Mouse (Mus musculus) liver, embryonic 13.5 days (tissue): ENCODE data around the gene Hebp2. TPM values are rescaled to one million over a fixed set of nuclear protein-coding genes. Genes with fewer than 3 reads are reported as not detected.
A peak's percentile ranks its signal among the peaks of the same experiment; 100 is the strongest.
"Not testable (repeated sequence)": the region's sequence is repeated elsewhere in the genome, so short reads cannot be mapped to it uniquely, and the experiment has no call there.

Experiments used
- ATAC-seq: fragments of 200-750 bp; cut with Nextera tagmentation; 2 replicates; pipeline ENCODE4 v1.8.0; 2017; ENCODE audit warnings: low read depth, mild to moderate bottlenecking, moderate number of reproducible peaks, moderate library complexity
- DNase-seq: peaks from one replicate; pipeline ENCODE4 v3.0.0; 2022
- H3K27ac ChIP-seq: fragments of 300-500 bp; sonication (generic); 2 replicates; pipeline ENCODE4 v1.5.1; 2015; ENCODE audit warnings: moderate library complexity, mild to moderate bottlenecking, inconsistent platforms
- H3K27me3 ChIP-seq: fragments of 300-500 bp; sonication (generic); 2 replicates; pipeline ENCODE4 v1.6.1; 2015; ENCODE audit warnings: mild to moderate bottlenecking, inconsistent platforms
- H3K36me3 ChIP-seq: fragments of 300-500 bp; sonication (generic); 2 replicates; pipeline ENCODE4 v1.6.1; 2015; ENCODE audit warnings: mild to moderate bottlenecking, inconsistent platforms
- H3K4me1 ChIP-seq: fragments of 300-500 bp; sonication (generic); replicated peaks from 2 replicates; pipeline ENCODE4 v1.6.1; 2015; ENCODE audit warnings: inconsistent platforms
- H3K4me2 ChIP-seq: fragments of 300-500 bp; sonication (generic); 2 replicates; pipeline ENCODE4 v1.6.1; 2015; ENCODE audit warnings: inconsistent platforms, mild to moderate bottlenecking, moderate library complexity
- H3K4me3 ChIP-seq: fragments of 300-500 bp; sonication (generic); replicated peaks from 2 replicates; pipeline ENCODE4 v1.5.1; 2015; ENCODE audit warnings: mild to moderate bottlenecking, inconsistent platforms
- H3K9ac ChIP-seq: fragments of 300-500 bp; sonication (generic); 2 replicates; pipeline ENCODE4 v1.6.1; 2015; ENCODE audit warnings: mild to moderate bottlenecking, inconsistent platforms
- H3K9me3 ChIP-seq: fragments of 300-500 bp; sonication (generic); replicated peaks from 2 replicates; pipeline ENCODE4 v1.6.1; 2016; ENCODE audit warnings: inconsistent platforms
- whole genome bisulfite sequencing: fragments of 180-500 bp; shearing (Covaris S2); methylation state at CpG from one replicate; pipeline ENCODE4 v1.1.7; 2015; ENCODE audit not compliant: insufficient replicate concordance; 5-methylcytosine and 5-hydroxymethylcytosine counted together
- polyA plus RNA-seq: library from polyadenylated mRNA; unstranded; fragments of >200 nt; fragmentation: Nextera tagmentation; extraction: Ambion mirVana; gene quantifications from 2 replicates; pipeline ENCODE4 v1.2.1, GENCODE M21; 2015

Hebp2 gene
- 2.0 and 3.0 TPM in 2 replicates for polyA plus RNA-seq

- DNase-seq (peak; percentile 34), ATAC-seq (peak; percentile 85)
- H3K27ac ChIP-seq = no peak within 1 kb of the TSS
- peak within 1 kb of the TSS; percentile 47 for H3K9ac ChIP-seq
- peak within 1 kb of the TSS; percentile 70 for H3K4me2 ChIP-seq
- H3K27me3 ChIP-seq = peaks cover 11% of the 10 kb centered on the region
- H3K36me3 ChIP-seq = no peaks in the 10 kb centered on the region
- no peaks in the 10 kb centered on the region for H3K9me3 ChIP-seq
- 2% methylated on average over 22 of the region's 22 CpGs for WGBS
- H3K4me1 ChIP-seq = peaks cover 4% of the 10 kb centered on the region; the same call in 1 of the 2 replicates
- H3K4me3 ChIP-seq = peak within 1 kb of the TSS; percentile 58
Observed at GRCm38 (mm10) chr10:18545813-18546235, at the start of gene Hebp2. TSS of gene Hebp2 (minus strand) at chr10:18546076.

- Histone ChIP-seq H3K4me3 (no peak overlapping the region), H3K27ac (no peak overlapping the region), H3K4me2 (no peak overlapping the region), H3K9me3 (no peaks in the 10 kb centered on the region), H3K27me3 (no peaks in the 10 kb centered on the region), H3K4me1 (no peaks in the 10 kb centered on the region), H3K36me3 (no peaks in the 10 kb centered on the region), H3K9ac (no peak overlapping the region)
- DNase-seq = no peak
- no peak for ATAC-seq
- 72% methylated on average over 5 of the region's 5 CpGs for WGBS
Observed at GRCm38 (mm10) chr10:18589455-18589854, 43.6 kb upstream of the Hebp2 start.

- WGBS = 44% methylated on average over 7 of the region's 7 CpGs
- DNase-seq (no peak), ATAC-seq (no peak)
- Histone ChIP-seq H3K4me1 (no peaks in the 10 kb centered on the region), H3K27me3 (no peaks in the 10 kb centered on the region), H3K36me3 (no peaks in the 10 kb centered on the region), H3K9me3 (no peaks in the 10 kb centered on the region), H3K9ac (no peak overlapping the region), H3K27ac (no peak overlapping the region), H3K4me2 (no peak overlapping the region), H3K4me3 (no peak overlapping the region)
Observed at GRCm38 (mm10) chr10:18584188-18584587, 38.3 kb upstream of the Hebp2 start.

- Histone ChIP-seq H3K36me3 (no peaks in the 10 kb centered on the region), H3K9ac (no peak overlapping the region), H3K4me1 (no peaks in the 10 kb centered on the region), H3K27ac (no peak overlapping the region), H3K9me3 (no peaks in the 10 kb centered on the region), H3K27me3 (no peaks in the 10 kb centered on the region), H3K4me3 (no peak overlapping the region), H3K4me2 (no peak overlapping the region)
- DNase-seq = no peak
- WGBS = 42% methylated on average over 2 of the region's 2 CpGs
- no peak for ATAC-seq
Observed at GRCm38 (mm10) chr10:18572581-18572980, 26.7 kb upstream of the Hebp2 start.

- Histone ChIP-seq H3K27me3 (no peaks in the 10 kb centered on the region), H3K36me3 (no peaks in the 10 kb centered on the region), H3K4me1 (no peaks in the 10 kb centered on the region), H3K27ac (no peak overlapping the region), H3K9me3 (no peaks in the 10 kb centered on the region), H3K9ac (no peak overlapping the region), H3K4me3 (no peak overlapping the region), H3K4me2 (no peak overlapping the region)
- DNase-seq (no peak), ATAC-seq (no peak)
- 3% methylated on average over 4 of the region's 4 CpGs for WGBS
Observed at GRCm38 (mm10) chr10:18562940-18563339, 17.1 kb upstream of the Hebp2 start.

- no peak for ATAC-seq
- 44% methylated on average over 5 of the region's 5 CpGs for WGBS
- Histone ChIP-seq H3K9ac (no peak overlapping the region), H3K4me3 (no peak overlapping the region), H3K4me2 (no peak overlapping the region), H3K4me1 (no peaks in the 10 kb centered on the region), H3K9me3 (no peaks in the 10 kb centered on the region), H3K27ac (no peak overlapping the region), H3K36me3 (no peaks in the 10 kb centered on the region), H3K27me3 (no peaks in the 10 kb centered on the region)
- no peak for DNase-seq
Observed at GRCm38 (mm10) chr10:18561445-18561844, 15.6 kb upstream of the Hebp2 start.

GRCm38 (mm10) chr10:18559076-18559475 is 13.2 kb upstream of the Hebp2 start:
- H3K27me3 ChIP-seq, H3K36me3 ChIP-seq, ATAC-seq, H3K9ac ChIP-seq, DNase-seq, H3K4me2 ChIP-seq, H3K27ac ChIP-seq, H3K4me1 ChIP-seq, H3K4me3 ChIP-seq, H3K9me3 ChIP-seq: not testable (repeated sequence)
- WGBS = 59% methylated on average over 9 of the region's 9 CpGs

GRCm38 (mm10) chr10:18549321-18550216 is 3.7 kb upstream of the Hebp2 start:
- Histone ChIP-seq H3K9me3 (no peaks in the 10 kb centered on the region), H3K36me3 (no peaks in the 10 kb centered on the region), H3K4me2 (peak overlapping the region; percentile 49), H3K27me3 (peaks cover 9% of the 10 kb centered on the region), H3K27ac (no peak overlapping the region), H3K4me3 (peak overlapping the region; percentile 29), H3K9ac (no peak overlapping the region), H3K4me1 (peaks cover 4% of the 10 kb centered on the region; the same call in 1 of the 2 replicates)
- no peak for DNase-seq
- 12% methylated on average over 32 of the region's 35 CpGs for WGBS
- no peak for ATAC-seq

GRCm38 (mm10) chr10:18547381-18547780 is 1.5 kb upstream of the Hebp2 start:
- H3K9me3 ChIP-seq = no peaks in the 10 kb centered on the region
- 63% methylated on average over 4 of the region's 4 CpGs for WGBS
- DNase-seq = no peak
- peaks cover 4% of the 10 kb centered on the region; the same call in 1 of the 2 replicates for H3K4me1 ChIP-seq
- H3K27ac ChIP-seq = no peak overlapping the region
- no peak for ATAC-seq
- peaks cover 11% of the 10 kb centered on the region for H3K27me3 ChIP-seq
- no peak overlapping the region for H3K4me3 ChIP-seq
- no peak overlapping the region for H3K9ac ChIP-seq
- no peaks in the 10 kb centered on the region for H3K36me3 ChIP-seq
- H3K4me2 ChIP-seq = no peak overlapping the region

- H3K4me3 ChIP-seq = peak overlapping the region; percentile 58
- WGBS = 5% methylated on average over 13 of the region's 13 CpGs
- H3K4me2 ChIP-seq = peak overlapping the region; percentile 70
- H3K27me3 ChIP-seq = peaks cover 11% of the 10 kb centered on the region
- no peaks in the 10 kb centered on the region for H3K36me3 ChIP-seq
- H3K27ac ChIP-seq = no peak overlapping the region
- peak; percentile 18; the same call in 1 of the 2 replicates for ATAC-seq
- H3K4me1 ChIP-seq = peaks cover 4% of the 10 kb centered on the region; the same call in 1 of the 2 replicates
- H3K9me3 ChIP-seq = no peaks in the 10 kb centered on the region
- H3K9ac ChIP-seq = 0 out of 2 replicates have a peak overlapping the region, but pooled peaks have one; percentile 47
- DNase-seq = no peak
Observed at GRCm38 (mm10) chr10:18545309-18545708, 567 bp downstream of the Hebp2 start.

- Histone ChIP-seq H3K4me1 (no peaks in the 10 kb centered on the region), H3K27ac (no peak overlapping the region), H3K4me2 (no peak overlapping the region), H3K4me3 (no peak overlapping the region), H3K9ac (no peak overlapping the region), H3K9me3 (no peaks in the 10 kb centered on the region), H3K27me3 (no peaks in the 10 kb centered on the region), H3K36me3 (no peaks in the 10 kb centered on the region)
- no peak for ATAC-seq
- no peak for DNase-seq
- WGBS = 70% methylated on average over 2 of the region's 2 CpGs
Observed at GRCm38 (mm10) chr10:18536889-18537288, 9.0 kb downstream of the Hebp2 start.
